Mouse (Mus musculus): ENCODE results near the gene Ndufa10.
"Not testable (repeated sequence)": the region's sequence is repeated elsewhere in the genome, so short reads cannot be mapped to it uniquely, and the experiment has no call there.

Gene Ndufa10

GRCm38 (mm10) chr1:92473165-92474041, at the start of gene Ndufa10:
Gene Ndufa10 (minus strand): TSS chr1:92473860.
- DNase-seq (ENCODE audit: low spot score in 2 of 2): peak; percentile 85 to 91

DNA sequence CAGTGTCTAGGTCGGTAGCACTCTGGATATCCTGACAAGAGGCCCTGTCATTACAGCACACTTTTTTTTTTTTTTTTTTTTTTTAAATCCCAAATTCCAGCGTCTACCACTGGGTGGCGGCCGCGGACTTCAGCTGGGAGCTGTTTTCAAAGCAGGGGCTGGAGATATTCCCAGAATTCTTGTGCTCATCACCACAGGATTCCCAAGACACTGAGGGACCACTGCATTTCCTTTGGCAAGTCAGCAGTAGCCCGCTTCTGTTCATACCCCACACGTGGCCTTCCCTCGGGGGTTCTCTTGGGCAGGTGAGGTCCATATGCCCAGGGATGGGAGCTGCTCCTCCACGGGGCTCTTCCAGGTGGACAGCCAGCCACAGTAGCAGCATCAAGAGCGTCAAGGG, 47.7 kb upstream of the Ndufa10 start:
- no peak for DNase-seq (ENCODE audit: low spot score in 2 of 2)

- DNase-seq (ENCODE audit: low spot score in 2 of 2): no peak
Observed at GRCm38 (mm10) chr1:92519046-92519445, 45.4 kb upstream of the Ndufa10 start.

GRCm38 (mm10) chr1:92518561-92518960, 44.9 kb upstream of the Ndufa10 start, which contains the start of gene Olfr1414:
Gene Olfr1414 (minus strand): TSS chr1:92518661.
- DNase-seq (ENCODE audit: low spot score in 2 of 2): no peak

DNA sequence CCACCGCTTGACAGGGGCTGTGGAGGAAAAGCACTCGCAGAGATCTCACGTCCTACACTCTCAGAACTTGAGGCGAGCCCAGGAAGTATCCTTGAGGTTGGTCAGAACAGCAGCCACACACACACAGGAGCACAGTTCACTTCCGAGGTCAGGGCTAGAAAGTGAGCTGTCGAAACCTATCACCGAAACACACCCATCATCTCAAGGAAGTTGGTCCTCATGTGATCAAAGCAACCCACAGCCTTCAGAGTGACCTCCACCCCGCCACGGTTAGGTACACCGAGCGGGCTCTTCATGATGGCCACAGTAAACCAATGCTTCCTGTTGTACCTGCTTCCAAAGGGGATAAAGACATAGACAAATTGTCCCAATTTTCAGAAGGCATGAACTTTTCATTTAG, 41.7 kb upstream of the Ndufa10 start:
- DNase-seq (ENCODE audit: low spot score in 2 of 2): no peak

GRCm38 (mm10) chr1:92511646-92512045, 38.0 kb upstream of the Ndufa10 start:
- DNase-seq (ENCODE audit: low spot score in 2 of 2): not testable (repeated sequence)

GRCm38 (mm10) chr1:92496001-92496400, 22.3 kb upstream of the Ndufa10 start, which contains the start of gene Olfr1415:
Gene Olfr1415 (minus strand): TSS chr1:92496101.
- DNase-seq (ENCODE audit: low spot score in 2 of 2): no peak

GRCm38 (mm10) chr1:92485013-92485412, 11.4 kb upstream of the Ndufa10 start, which contains the start of gene Olfr1416:
Gene Olfr1416 (minus strand): TSS chr1:92485113.
- DNase-seq (ENCODE audit: low spot score in 2 of 2): no peak

- DNase-seq (ENCODE audit: low spot score in 2 of 2): no peak
Observed at GRCm38 (mm10) chr1:92474066-92474578, 462 bp upstream of the Ndufa10 start.

- DNase-seq (ENCODE audit: low spot score in 2 of 2): no peak
Observed at GRCm38 (mm10) chr1:92468891-92469290, 4.8 kb downstream of the Ndufa10 start.

DNA sequence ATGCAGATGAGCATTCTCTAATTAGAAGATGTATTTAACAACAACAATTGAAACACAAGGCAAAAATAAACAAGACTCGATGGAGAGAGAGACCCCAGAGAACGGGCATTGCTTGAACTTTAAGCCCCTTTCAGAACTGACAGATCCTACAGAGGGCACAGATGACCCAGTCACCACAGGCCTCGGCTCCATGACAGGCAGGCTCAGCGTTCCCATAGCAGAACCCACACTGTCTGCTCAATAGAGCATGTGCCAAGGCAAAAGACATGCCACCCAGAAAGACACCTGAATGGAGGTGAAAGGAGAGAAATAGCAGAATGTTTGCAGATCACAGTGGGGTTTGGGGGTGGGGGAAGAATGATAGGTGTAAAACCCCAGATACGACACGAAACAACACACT, 15.2 kb downstream of the Ndufa10 start:
- no peak for DNase-seq (ENCODE audit: low spot score in 2 of 2)

DNA sequence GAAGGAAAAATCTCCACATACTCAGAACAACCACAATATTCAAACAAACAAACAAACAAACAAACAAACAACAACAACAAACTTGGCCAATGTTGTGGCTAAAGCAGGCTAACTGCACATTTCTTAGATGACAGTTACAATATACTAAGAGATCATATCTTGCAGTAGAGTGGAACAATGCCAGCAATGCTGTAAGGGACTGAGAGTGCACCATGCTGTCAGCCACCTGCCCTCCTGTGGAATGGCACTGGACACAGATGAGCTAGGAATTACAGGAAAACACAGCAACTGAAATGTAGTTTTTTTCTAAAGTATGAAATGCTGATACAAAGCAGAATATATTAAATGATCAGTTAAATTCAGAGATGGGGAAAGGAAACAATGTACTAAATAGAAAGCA, 15.9 kb downstream of the Ndufa10 start:
- no peak for DNase-seq (ENCODE audit: low spot score in 2 of 2)

GRCm38 (mm10) chr1:92453751-92454445, 19.8 kb downstream of the Ndufa10 start:
- DNase-seq (ENCODE audit: low spot score in 2 of 2): no peak

GRCm38 (mm10) chr1:92448293-92448692, 25.4 kb downstream of the Ndufa10 start:
- DNase-seq (ENCODE audit: low spot score in 2 of 2): peak in 1 of 2 experiments; percentile 29

DNA sequence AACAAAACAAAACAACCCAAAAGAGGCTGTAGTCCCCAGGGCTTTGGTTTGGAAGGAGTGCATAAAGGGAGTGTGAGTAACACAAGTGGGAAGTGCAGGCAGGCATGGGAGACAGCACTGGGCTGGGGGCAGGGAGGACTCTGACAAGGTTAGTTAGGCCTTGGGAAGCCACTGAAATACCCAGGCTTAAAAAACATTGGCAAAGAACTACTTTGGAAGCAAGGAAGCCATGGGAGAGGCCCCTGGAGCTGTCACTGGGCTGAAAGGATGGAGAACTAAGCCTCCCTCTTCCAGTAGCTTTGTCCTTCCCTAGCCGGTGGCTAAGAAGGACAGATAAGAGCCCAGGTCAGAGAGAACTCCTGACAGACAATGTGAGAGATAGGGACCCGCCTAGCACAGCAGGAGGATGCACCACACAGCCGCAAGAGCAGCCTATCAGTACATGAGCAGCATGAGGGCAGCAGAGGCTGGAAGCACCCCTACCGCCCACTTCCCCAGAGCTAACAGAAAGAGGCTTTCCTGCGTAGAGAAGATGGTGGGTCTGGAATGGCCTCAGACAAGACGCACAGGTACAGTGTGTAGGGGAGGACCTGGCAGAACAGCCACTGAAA, 32.1 kb downstream of the Ndufa10 start:
- DNase-seq (ENCODE audit: low spot score in 2 of 2): no peak

- DNase-seq (ENCODE audit: low spot score in 2 of 2): no peak
Observed at GRCm38 (mm10) chr1:92440066-92440750, 33.5 kb downstream of the Ndufa10 start.

DNA sequence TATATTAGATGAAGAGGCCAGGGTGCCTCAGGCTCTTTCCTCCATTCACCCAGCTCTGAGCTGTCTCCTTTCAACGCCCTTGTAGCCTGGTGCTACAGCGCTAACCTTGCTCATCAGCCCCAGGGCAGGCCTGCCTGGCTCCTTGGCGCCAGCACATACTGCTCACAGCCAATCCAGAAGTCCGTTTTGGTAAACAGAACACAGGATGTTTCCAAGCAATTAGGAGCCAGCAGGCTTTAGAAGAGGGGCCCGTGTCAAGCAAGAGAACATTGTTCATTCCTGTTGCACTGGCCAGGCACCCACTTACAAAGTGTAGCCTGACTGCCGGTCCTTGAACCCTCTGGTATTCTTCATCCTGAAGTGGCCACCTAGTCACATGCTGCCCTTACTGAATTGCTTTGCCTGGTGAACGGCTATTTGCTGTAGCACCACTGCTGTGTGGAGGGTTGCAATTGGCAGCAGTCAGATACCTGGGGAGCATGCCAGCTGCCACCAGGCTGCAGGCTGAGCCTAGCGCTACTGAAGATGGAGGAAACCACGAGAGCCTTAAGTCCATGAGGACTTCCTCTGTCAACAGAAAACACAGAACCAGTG, 35.9 kb downstream of the Ndufa10 start:
- DNase-seq (ENCODE audit: low spot score in 2 of 2): peak; percentile 74 to 78

GRCm38 (mm10) chr1:92436831-92437321, 36.8 kb downstream of the Ndufa10 start:
- DNase-seq (ENCODE audit: low spot score in 2 of 2): no peak

GRCm38 (mm10) chr1:92434986-92435385, 38.7 kb downstream of the Ndufa10 start:
- no peak for DNase-seq (ENCODE audit: low spot score in 2 of 2)

DNA sequence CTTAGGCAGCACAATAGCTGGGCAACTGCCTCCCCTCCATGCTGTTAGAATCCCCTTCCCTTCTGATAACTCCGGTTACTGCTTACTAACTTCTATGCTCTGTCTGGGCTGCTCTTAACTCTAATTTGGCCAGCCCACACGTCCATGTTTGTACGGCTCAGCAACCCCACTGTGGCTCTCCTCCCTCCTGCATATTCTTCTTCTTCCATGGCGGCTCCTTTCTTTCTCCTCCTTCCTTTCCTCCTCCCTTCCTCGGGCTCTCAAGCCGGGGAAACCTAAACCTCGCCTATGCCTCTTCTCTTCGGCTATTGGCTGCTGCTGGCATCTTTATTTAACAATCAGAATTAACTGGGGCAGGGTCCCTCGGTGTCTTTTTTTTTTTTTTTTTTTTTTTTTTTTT, 40.9 kb downstream of the Ndufa10 start:
- no peak for DNase-seq (ENCODE audit: low spot score in 2 of 2)

DNA sequence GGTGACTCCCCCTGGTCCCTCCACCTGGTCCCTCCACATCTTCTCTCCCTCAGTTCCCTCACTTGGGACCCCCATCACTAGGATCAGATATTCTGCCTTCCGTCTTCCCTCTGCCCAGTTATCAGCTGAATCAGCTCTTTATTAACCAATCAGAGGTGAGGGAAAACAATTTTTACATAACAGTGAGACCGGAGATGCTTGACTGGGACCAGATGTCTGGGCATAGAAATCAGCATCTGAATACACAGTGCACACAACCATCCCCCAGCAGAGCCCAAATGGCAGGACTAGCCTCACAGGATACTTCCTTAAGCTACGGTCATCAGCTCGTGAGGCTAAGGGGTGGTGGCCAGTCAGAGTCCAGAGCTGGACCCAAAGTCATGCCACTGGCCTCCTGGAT, 41.6 kb downstream of the Ndufa10 start:
- DNase-seq (ENCODE audit: low spot score in 2 of 2): no peak

Measured in heart, adult 9 months (tissue).